Mouse (Mus musculus): ENCODE measurements around the gene Sds.

Sds gene

GRCm38 (mm10) chr5:120476296-120476695 lies at the start of gene Sds:
Gene Sds, plus strand, starts transcription at chr5:120476526.
- DNase-seq (ENCODE audit: low spot score in 2 of 2): no peak

- no peak for DNase-seq (ENCODE audit: low spot score in 2 of 2)
Observed at GRCm38 (mm10) chr5:120426572-120426971, 49.8 kb upstream of the Sds start.

GRCm38 (mm10) chr5:120427451-120427938 lies 48.8 kb upstream of the Sds start:
- DNase-seq (ENCODE audit: low spot score in 2 of 2): no peak

- no peak for DNase-seq (ENCODE audit: low spot score in 2 of 2)
Observed at GRCm38 (mm10) chr5:120428189-120428838, 48.0 kb upstream of the Sds start.

- DNase-seq (ENCODE audit: low spot score in 2 of 2): no peak
Observed at GRCm38 (mm10) chr5:120428990-120429389, 47.3 kb upstream of the Sds start.

- no peak for DNase-seq (ENCODE audit: low spot score in 2 of 2)
Observed at GRCm38 (mm10) chr5:120429692-120430091, 46.6 kb upstream of the Sds start.

GRCm38 (mm10) chr5:120431001-120431583 lies 45.2 kb upstream of the Sds start:
- no peak for DNase-seq (ENCODE audit: low spot score in 2 of 2)

GRCm38 (mm10) chr5:120431649-120432485 lies 44.5 kb upstream of the Sds start, which contains the start of gene Lhx5:
Gene Lhx5, plus strand, starts transcription at chr5:120431699.
- no peak for DNase-seq (ENCODE audit: low spot score in 2 of 2)

GRCm38 (mm10) chr5:120432486-120433015 lies 43.8 kb upstream of the Sds start:
- DNase-seq (ENCODE audit: low spot score in 2 of 2): no peak

- DNase-seq (ENCODE audit: low spot score in 2 of 2): no peak
Observed at GRCm38 (mm10) chr5:120433135-120433760, 43.1 kb upstream of the Sds start.

- DNase-seq (ENCODE audit: low spot score in 2 of 2): no peak
Observed at GRCm38 (mm10) chr5:120434231-120434735, 42.0 kb upstream of the Sds start.

- no peak for DNase-seq (ENCODE audit: low spot score in 2 of 2)
Observed at GRCm38 (mm10) chr5:120435006-120435681, 41.2 kb upstream of the Sds start.

GRCm38 (mm10) chr5:120435731-120436501 lies 40.4 kb upstream of the Sds start:
- DNase-seq (ENCODE audit: low spot score in 2 of 2): no peak

GRCm38 (mm10) chr5:120436885-120437495 lies 39.3 kb upstream of the Sds start:
- DNase-seq (ENCODE audit: low spot score in 2 of 2): no peak

- no peak for DNase-seq (ENCODE audit: low spot score in 2 of 2)
Observed at GRCm38 (mm10) chr5:120437539-120437938, 38.8 kb upstream of the Sds start.

GRCm38 (mm10) chr5:120437986-120438385 lies 38.3 kb upstream of the Sds start:
- no peak for DNase-seq (ENCODE audit: low spot score in 2 of 2)

GRCm38 (mm10) chr5:120438469-120438868 lies 37.9 kb upstream of the Sds start:
- no peak for DNase-seq (ENCODE audit: low spot score in 2 of 2)

GRCm38 (mm10) chr5:120438991-120439710 lies 37.2 kb upstream of the Sds start:
- DNase-seq (ENCODE audit: low spot score in 2 of 2): no peak
